Mouse (Mus musculus) ES-Bruce4 (cell line): ENCODE measurements around the gene Myo1b.

ENCODE experiments used
- CTCF ChIP-seq: IDR thresholded peaks from one replicate; pipeline ENCODE4 v1.8.1; 2011; ENCODE audit warnings: low read depth, low read length
- EP300 ChIP-seq: IDR thresholded peaks from 2 replicates; pipeline ENCODE4 v1.6.1; 2011; ENCODE audit warnings: low read depth, low read length; ENCODE audit not compliant: insufficient read depth
- POLR2A ChIP-seq: IDR thresholded peaks from one replicate; pipeline ENCODE4 v1.8.1; 2011; ENCODE audit warnings: low read length; ENCODE audit not compliant: insufficient read depth

GRCm38 (mm10) chr1:51916276-51916675 is 405 bp upstream of the Myo1b start:
- TF ChIP-seq POLR2A, result no peak
- no peak for TF ChIP-seq CTCF
- no peak for TF ChIP-seq EP300
